Mouse (Mus musculus): Measurements from ENCODE around the gene Asb17.

DNA sequence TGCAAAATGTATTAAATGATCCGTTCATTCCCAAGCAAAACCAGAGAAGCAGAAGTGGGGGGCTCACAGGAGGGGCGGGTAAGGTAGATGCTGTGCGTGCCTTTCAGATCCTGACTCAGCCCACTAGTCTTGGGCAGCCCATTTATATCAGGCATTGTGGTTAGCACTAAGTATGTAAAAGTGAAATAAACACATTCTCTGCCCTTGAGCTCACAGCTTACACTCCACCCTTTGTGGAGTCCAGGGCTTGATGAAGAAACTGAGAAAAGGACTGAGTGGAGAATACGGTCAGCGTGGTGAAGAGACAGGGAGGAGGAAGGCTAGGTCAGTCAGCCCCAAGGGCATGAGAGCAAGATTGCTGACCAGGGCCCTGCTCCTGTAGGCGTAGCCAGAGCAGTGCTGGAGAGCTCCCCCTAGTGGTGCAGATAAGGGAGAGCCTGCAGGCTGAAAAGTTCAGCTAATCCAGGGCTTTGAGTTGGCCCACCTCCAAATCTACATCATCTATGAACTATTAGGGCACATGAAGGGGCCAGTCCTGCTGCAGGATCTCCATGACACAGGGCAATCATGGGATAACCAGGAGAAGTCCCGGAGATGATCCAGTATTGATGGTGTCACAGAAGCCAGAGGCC is 8.4 kb upstream of the Asb17 start:
- TF ChIP-seq CTCF (conservative IDR thresholded peaks at IDR 0.05; ENCODE audit: low read length) (peak; percentile 76), NANOG (IDR thresholded peaks at IDR 0.05; ENCODE audit: borderline replicate concordance, low read length) (no peak)

Measured in E14TG2a.4 (cell line).